Mouse (Mus musculus): ENCODE measurements at regions not wholly inside any gene's neighbourhood (a gene's known extent, or its start where the extent isn't known, plus 50 kb on each side); places are given as distances from the start of the nearest gene placed in this dataset.

DNA sequence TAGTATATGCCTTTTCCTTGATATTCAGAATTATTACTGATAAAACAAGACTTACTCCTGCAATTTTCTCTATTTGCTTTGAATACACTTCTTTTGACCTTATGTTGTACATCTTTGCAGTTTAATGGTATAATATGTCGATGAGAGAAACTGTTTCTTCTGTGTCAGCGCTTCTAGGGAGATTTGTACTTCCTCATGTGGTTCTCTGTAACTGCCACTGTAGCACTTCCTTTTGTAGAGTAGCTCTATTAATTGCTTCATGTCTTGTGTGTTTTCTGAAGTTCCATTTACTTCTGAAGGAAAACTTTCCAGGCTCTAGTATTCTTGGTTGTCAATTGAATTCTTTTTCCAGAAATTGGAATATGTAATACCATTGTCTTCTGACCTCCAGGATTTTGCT is 323.2 kb downstream of the Ptprc start:
- DNase-seq = no peak

DNA sequence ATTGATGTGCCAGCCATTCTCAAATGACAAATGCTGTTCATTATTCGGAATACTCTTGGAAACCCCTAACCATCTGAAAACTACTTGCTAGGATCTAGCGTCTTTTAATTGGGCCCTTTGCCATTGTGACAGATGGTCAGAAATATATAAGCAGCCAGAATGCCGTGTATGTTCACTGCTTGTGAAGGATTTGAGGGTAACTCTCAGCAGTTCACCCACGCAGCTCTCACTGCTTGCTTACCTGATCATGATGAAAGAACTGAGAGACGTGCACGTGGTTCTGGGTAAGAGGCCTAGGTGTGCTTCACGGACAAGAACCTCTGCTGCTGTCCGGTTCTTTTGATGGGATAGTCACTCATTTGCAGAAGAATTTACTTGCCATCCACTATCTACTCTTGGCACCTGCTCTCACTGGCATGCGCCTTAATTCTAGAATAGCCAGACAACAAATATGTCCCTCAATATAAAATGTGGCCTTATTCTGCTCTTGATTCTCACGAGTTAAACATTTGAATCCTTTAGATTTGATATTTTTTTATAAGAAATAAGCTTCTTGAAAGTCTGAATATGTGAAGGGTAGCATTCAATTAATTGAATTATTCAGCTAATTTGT is 328.1 kb downstream of the Ptprc start:
- no peak for DNase-seq

DNA sequence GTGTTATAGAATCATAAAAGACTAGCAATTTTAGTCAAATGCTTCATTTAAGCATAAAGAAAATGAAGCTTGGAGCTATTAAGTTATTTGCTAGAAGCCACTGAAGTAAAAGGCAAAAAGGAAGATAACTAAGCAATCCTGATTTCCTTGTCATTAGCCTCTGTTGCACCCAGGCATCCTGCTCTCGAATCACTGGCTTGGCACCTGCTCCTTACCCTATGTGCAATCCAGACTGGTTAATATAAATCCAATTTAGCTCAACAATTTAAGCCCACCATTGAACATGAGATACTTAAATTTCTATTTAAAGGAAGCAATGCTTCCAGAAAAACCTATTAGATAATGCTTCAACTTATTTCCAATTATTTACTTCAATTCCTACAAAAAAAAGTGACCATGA is 328.7 kb downstream of the Ptprc start:
- no peak for DNase-seq

DNA sequence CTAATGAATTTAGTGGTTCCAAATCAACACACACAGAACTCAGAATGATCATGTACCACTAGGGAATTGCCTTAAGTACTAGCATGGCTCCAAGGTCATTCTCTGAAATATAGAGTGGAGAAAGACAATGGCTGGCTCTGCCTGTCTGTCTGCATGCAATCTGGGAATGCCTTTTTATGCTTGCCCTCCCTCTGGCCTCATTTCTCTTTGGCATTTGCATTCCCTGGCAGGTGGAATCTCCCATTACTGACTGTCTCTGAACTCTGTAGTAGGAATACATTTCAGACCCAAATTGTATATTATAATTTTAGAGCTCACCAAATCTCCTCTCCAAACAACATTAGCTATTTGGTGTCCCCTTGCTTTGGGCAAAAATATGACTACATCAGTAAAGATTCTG is 335.0 kb downstream of the Ptprc start:
- no peak for DNase-seq

DNA sequence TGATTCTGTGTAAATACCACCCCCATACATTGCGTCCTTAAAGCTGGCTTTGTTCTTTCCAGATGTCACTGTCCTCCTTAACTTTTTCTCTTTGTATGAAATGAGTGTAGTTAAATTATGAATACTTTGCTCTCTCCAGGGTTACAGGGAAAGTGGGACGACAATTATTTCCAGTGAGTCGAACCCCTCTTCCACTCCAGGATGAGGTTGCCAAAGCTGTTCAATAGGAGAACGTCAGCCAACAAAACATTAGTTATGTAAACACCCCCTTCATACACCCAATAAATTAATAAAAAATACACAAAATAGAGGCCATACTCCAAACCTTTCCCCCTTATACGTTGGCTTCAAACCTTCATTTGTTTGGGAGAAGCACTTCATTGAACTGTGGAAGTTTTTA is 335.8 kb downstream of the Ptprc start:
- no peak for DNase-seq

- DNase-seq = no peak
These were observed 336.2 kb downstream of the Ptprc start for GRCm38 (mm10) chr1:137839263-137839662.

GRCm38 (mm10) chr1:137838357-137838756 is 337.2 kb downstream of the Ptprc start:
- DNase-seq = no peak

GRCm38 (mm10) chr1:137833535-137833934 is 342.0 kb downstream of the Ptprc start:
- no peak for DNase-seq

DNA sequence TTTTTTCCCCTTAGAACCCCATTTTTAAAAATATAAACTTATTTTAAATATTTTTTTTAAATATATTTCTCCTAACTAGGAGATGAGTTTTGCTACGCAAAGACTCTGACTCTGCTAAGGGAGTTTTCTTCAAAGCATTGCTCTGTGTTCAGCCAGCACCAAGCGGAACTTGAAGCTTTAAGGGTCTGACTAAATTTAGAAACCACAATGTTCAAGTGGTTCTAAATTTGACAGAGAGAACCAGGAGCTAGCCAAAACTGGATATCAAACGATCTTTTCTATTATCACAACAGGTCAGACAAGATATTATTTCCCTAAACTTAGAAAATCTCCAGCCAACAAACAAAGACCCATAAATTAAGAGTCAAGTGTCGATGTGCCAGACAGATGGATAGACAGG is 344.2 kb downstream of the Ptprc start:
- no peak for DNase-seq

GRCm38 (mm10) chr1:137827379-137827778 is 348.1 kb downstream of the Ptprc start:
- DNase-seq = no peak

- no peak for DNase-seq
These were observed 360.1 kb downstream of the Ptprc start for GRCm38 (mm10) chr1:137815401-137815888.

GRCm38 (mm10) chr1:137814556-137814955 is 361.0 kb downstream of the Ptprc start:
- DNase-seq = no peak

GRCm38 (mm10) chr1:137813716-137814115 is 361.8 kb downstream of the Ptprc start:
- DNase-seq = no peak

DNA sequence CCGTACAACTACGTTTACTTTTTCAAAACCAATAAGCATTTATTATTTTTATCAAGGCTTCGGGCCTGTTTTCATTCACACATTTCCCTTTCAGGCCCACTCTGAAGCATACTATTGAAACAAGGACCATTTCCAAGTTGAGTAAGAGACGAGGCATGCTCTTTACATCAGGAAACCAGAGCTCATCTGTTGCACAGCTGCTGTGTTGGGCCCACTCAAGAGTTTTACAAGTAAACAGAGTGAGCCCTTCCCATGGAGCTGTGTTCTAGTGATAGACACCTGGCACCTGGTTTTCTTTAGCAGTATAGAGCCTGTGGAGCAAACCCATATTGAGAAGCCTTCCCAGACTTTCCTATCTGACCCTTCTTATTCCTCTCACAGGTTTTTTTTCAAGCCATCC is 363.5 kb downstream of the Ptprc start:
- DNase-seq = no peak

GRCm38 (mm10) chr1:137806742-137807141 is 368.8 kb downstream of the Ptprc start:
- no peak for DNase-seq

- no peak for DNase-seq
These were observed 369.3 kb downstream of the Ptprc start for GRCm38 (mm10) chr1:137806252-137806651.

- DNase-seq = no peak
These were observed 373.4 kb downstream of the Ptprc start for GRCm38 (mm10) chr1:137802119-137802518.

DNA sequence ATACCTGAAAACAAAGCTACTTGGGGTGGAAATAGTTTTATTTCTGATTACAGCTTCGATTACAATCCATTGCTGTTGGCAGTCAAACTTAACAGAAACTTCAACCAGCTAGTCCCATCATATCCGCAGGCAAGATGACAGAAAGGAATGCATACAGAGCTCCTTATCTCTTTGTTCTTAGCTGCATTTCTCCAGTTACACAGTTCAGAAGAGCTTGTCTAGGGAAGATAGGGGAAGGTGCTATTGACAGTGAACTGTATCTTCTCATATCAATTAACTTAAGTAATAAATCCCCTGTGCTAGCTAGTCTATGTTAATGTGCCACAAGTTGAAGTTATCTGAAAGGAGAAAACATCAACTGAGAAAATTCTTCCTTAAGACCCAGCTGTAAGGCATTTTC is 374.8 kb downstream of the Ptprc start:
- DNase-seq = no peak

GRCm38 (mm10) chr1:137788789-137789188 is 386.7 kb downstream of the Ptprc start:
- DNase-seq = no peak

- DNase-seq = no peak
These were observed 388.9 kb downstream of the Ptprc start for GRCm38 (mm10) chr1:137786653-137787052.

DNA sequence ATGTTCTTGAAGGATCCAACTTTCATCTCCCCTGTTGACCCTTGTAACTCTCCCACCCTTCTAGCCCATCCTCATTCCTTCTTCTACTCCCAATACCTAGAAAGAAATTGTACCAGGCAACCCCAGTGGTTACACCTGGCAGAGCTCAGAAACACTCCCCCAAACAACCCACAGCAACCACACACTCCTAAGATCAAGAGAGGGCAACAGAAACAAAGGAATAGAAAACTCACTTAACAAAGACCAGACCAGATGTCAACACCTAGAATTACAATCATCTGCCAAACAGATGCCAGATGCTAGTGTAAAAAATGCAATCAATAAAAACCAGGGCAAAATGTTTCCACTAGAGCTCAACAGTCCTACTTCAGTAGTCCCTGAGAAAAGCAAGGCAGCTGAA is 400.9 kb downstream of the Ptprc start:
- no peak for DNase-seq

DNA sequence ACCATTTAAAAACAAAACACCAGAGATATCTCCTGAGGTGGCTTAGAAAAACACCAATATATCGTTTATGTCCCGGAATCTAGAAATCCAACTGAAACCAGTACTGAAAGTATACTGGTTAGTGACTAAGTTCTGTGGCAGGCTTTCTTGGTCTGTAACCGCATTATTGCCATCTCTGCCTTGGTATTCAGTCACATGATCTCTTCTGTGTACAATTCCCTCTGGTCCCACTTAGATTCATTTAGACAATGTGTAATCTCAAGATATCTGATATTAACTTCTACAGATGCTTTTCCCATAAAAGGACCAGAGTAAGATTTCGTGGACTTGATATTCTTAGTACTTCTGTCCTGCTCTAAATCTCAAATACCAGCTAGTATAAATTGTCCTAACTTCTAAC is 414.7 kb downstream of the Ptprc start:
- no peak for DNase-seq

GRCm38 (mm10) chr1:137751446-137751961 is 424.0 kb downstream of the Ptprc start:
- no peak for DNase-seq

GRCm38 (mm10) chr1:137750894-137751293 is 424.6 kb downstream of the Ptprc start:
- no peak for DNase-seq

DNA sequence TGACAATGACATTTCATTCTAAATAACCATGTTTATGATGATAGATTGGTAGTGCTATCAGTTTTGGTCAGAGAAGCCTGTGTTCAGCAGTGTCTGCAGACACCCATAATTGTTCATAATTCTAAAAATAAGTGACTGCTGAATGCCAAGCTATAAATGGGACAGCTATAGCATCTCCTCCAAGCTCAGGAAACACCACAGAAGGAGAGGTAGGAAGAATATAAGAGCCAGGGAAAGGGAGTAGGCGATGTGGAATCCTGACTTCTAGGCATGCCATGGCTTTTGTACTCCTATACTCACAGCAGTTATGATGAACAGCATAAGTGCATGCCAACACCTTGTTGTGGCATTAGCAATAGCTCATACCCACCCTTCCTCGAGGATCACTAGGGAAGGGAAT is 429.4 kb downstream of the Ptprc start:
- no peak for DNase-seq
